Mouse (Mus musculus): ENCODE results near the gene Arl5a.

- TF ChIP-seq POLR2A (IDR thresholded peaks at IDR 0.05; ENCODE audit: insufficient read depth, low read depth, low read length) (0 out of 2 replicates have a peak, but pooled peaks have one; percentile 37), CTCF (IDR thresholded peaks at IDR 0.05) (no peak)
Observed at GRCm38 (mm10) chr2:52378448-52378804, 46.3 kb downstream of the Arl5a start, which contains the start of gene Neb.
